Mouse (Mus musculus): ENCODE measurements around the gene Lman2l. TPM values are rescaled to one million over a fixed set of nuclear protein-coding genes. Genes with fewer than 3 reads are reported as not detected.
A peak's percentile ranks its signal among the peaks of the same experiment; 100 is the strongest.

Lman2l gene
- polyA plus RNA-seq, 1 experiment from 2014 or later: 34.6 TPM

DNA sequence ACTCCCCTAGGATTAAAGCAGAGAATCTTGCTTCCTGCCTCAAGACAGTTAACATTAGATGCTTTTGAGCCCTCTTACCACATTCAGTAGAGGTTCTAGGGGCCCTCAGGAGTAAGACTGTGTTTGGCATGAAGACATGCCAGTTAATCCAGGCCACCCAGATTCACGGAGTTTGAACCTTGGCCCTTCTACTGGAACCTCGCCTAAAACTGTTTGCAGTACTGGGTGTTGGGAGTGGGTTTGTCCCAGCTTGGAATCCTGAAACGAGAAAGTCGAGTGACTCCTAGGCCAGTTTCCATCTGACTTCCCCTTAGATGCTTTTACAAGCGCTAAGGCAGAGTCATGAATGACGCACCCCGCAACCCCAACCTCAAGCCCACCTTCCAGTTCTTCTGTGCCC lies 31.4 kb upstream of the Lman2l start:
- POLR2A ChIA-PET: no interaction called here
- no peak for DNase-seq (ENCODE audit: low read depth, low spot score)
- CTCF ChIA-PET: interaction anchor here (1.2 kb wide), 1 partner anchor 16 kb away, joined by 3 read pairs; no protein-coding TSS in a partner anchor
- ATAC-seq: no peak
- in situ Hi-C loops (cut with MboI; ENCODE audit: low pct_unique_long_range_greater_than_20kb): loop anchor here (10.0 kb wide), 1 partner anchor 112 kb away; the partner anchor contains the start of gene Kansl3
- H3K27me3 ChIP-seq: no peaks in the 10 kb centered on the region
- TF ChIP-seq CTCF (IDR thresholded peaks at IDR 0.05): no peak

DNA sequence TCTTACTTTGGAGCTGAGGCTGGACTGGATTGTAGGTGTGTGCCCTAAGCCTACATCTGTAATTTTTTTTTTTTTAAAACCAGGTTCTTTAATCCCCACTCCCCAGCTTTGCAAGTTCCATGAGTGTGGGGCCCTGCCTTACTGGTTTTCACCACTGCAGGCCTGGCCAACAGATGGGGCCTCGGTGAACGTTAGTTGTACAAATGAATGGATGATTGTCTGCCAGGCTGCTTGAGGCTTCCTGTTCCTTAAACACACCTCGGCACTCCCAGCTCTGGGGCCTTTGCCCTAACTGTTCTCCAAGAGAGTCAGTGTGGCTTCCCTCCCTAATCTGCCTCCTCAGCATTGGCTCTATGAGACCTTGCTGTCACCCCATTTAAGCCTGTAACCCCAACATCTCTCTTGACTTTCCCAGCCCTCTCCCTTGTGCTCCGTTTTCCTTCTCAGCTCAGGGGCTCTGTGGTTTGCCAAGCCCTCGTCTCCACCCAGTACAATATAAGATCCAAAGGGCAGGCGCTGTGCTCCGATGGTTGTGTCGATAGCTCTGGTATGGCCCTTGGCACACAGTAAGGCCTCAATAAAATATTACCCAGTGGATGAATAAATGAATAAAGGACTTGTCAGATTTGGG lies 30.5 kb upstream of the Lman2l start:
- H3K27me3 ChIP-seq: no peaks in the 10 kb centered on the region
- in situ Hi-C loops (cut with MboI; ENCODE audit: low pct_unique_long_range_greater_than_20kb): loop anchor here (10.0 kb wide), 1 partner anchor 111 kb away; the partner anchor contains the start of gene Kansl3
- TF ChIP-seq CTCF (IDR thresholded peaks at IDR 0.05): no peak
- ChIA-PET POLR2A (no interaction called here), CTCF (interaction anchor here (1.2 kb wide), 1 partner anchor 17 kb away, joined by 3 read pairs; no protein-coding TSS in a partner anchor)
- ATAC-seq: no peak
- no peak for DNase-seq (ENCODE audit: low read depth, low spot score)

DNA sequence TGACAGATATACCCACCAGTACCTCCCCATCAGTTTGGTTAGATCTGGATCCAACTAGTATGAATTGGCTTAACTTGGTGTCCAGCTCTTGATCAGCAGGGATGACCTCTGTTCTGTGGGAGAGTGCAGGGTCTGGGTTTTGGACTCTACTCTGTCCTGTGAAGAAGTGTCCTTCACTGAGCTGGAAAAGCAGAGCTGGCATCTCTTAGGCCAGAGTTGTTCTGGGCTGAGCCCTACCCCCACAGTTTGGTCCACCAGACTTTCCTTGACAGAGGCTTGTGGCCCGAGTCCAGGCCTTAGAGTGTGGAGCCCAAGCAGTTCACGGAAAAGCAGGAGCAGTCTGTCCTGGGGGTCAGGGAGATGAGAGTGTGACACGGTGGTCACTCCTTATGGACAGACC lies 29.6 kb upstream of the Lman2l start:
- no peaks in the 10 kb centered on the region for H3K27me3 ChIP-seq
- ATAC-seq (no peak), DNase-seq (ENCODE audit: low read depth, low spot score) (no peak)
- no peak for TF ChIP-seq CTCF (IDR thresholded peaks at IDR 0.05)
- in situ Hi-C loops (cut with MboI; ENCODE audit: low pct_unique_long_range_greater_than_20kb): loop anchor here (10.0 kb wide), 1 partner anchor 110 kb away; the partner anchor contains the start of gene Kansl3
- ChIA-PET CTCF (interaction anchor here (1.0 to 1.4 kb wide), 3 partner anchors 22 to 151 kb away, joined by 3 to 5 read pairs (median 5); no protein-coding TSS in a partner anchor), POLR2A (no interaction called here)

DNA sequence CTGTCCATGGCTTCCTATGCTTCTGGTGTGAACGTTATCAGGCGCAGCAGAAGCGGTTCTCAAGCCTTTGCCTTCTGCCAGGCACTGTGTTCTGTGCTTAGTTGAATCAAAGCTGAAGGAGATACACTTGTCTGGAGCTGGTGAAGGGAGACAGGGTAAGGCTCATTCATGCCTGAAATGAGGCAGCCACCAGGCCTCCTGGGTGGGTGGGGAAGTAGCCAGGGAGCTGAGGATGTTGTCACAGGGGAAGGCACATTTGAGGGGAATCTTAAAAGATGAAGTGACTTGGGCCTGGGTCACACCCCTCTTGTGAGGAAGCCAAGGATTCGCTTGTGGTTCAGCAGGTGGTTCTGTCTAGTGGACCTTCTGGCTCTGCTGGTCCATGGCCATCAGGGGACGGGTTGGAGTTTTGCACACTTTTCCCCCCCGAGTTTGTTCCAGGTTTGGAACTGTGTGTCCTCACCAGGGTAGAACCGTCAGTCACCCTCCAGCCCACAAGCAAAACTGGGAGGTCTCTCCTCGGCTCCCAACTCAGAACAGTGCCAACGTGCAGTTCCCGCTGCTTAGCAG lies 28.2 kb upstream of the Lman2l start:
- DNase-seq (ENCODE audit: low read depth, low spot score): no peak
- no peak for TF ChIP-seq CTCF (IDR thresholded peaks at IDR 0.05)
- no peak for ATAC-seq
- CTCF ChIA-PET: interaction anchor here (0.7 to 1.8 kb wide), 8 partner anchors 9 to 163 kb away, joined by 3 to 8 read pairs (median 5); no protein-coding TSS in a partner anchor
- POLR2A ChIA-PET: interaction anchor here (1.4 kb wide), 1 partner anchor 16 kb away, joined by 5 read pairs; no protein-coding TSS in a partner anchor
- in situ Hi-C loops (cut with MboI; ENCODE audit: low pct_unique_long_range_greater_than_20kb): loop anchor here (10.0 kb wide), 1 partner anchor 108 kb away; the partner anchor contains the start of gene Kansl3
- H3K27me3 ChIP-seq: no peaks in the 10 kb centered on the region

DNA sequence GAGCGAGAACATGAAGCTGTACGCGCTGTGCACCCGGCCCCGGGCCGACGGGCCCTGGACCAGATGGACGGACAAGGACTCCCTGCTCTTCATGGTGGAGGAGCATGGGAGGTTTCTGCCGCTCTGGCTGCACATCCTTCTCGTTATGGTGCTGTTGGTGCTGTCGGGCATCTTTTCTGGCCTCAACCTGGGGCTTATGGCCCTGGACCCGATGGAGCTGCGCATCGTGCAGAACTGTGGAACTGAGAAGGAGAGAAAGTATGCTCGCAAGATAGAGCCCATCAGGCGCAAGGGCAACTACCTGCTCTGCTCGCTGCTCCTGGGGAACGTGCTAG lies 27.0 kb upstream of the Lman2l start:
- in situ Hi-C loops (cut with MboI; ENCODE audit: low pct_unique_long_range_greater_than_20kb): loop anchor here (10.0 kb wide), 1 partner anchor 107 kb away; the partner anchor contains the start of gene Kansl3
- POLR2A ChIA-PET: no interaction called here
- CTCF ChIA-PET: interaction anchor here (0.8 to 1.8 kb wide), 6 partner anchors 10 to 162 kb away, joined by 3 to 5 read pairs (median 3); no protein-coding TSS in a partner anchor

DNA sequence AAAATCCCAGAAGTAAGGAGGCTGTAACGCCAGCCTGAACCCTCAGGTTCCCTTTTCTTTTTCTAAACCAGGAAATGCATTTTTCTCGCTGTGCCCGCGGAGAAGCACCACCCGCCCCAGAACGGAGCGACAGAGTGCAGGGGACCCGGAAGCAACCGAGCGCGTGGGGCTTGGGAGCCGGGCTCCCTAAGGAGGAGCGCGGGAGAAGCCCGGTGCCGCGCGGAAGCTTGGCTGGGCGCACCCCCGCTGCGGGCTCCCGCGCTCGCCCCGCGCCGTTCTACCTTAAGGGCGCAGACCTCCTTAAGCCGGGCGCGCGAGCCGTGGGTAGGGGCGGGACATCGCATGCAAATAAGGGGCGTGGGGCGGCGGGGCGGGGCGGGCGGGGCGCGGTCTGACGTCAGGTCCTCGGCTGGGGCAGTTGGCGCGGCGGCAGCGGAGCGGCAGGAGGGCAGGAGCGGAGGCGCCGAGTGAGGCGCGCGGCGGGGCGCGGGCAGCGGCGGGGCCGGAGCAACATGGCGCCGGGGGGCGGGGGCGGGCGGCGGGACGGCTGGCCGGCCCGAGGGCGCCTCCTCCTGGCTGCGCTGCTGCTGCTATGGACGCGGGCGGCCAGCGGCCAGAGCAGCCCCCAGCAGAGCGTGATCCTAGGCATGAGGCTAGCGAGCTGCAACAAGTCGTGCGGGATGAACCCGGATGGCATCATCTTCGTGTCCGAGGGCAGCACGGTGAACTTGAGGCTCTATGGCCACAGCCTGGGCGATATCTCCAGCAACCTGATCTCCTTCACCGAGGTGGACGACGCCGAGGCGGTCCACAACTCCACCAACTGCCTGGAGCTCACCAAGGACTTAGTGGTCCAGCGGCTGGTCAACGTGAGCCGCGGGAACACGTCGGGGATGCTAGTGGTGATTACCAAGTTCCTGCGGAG lies 26.4 kb upstream of the Lman2l start, which contains the start of gene Cnnm4:
Cnnm4 (plus strand) TSS at position 440 of the 925 bp plus-strand sequence.
- ChIA-PET CTCF (interaction anchor here (0.8 to 1.5 kb wide), 4 partner anchors 12 to 138 kb away, joined by 3 read pairs; no protein-coding TSS in a partner anchor), POLR2A (no interaction called here)
- no peak for TF ChIP-seq CTCF (IDR thresholded peaks at IDR 0.05)
- in situ Hi-C loops (cut with MboI; ENCODE audit: low pct_unique_long_range_greater_than_20kb): loop anchor here (10.0 kb wide), 1 partner anchor 107 kb away; the partner anchor contains the start of gene Kansl3
- no peaks in the 10 kb centered on the region for H3K27me3 ChIP-seq
- DNase-seq (ENCODE audit: low read depth, low spot score) (no peak), ATAC-seq (peak; percentile 87)

More for the DNA sequence above, 27.0 kb upstream of the Lman2l start:
- DNase-seq (ENCODE audit: low read depth, low spot score): no peak
- no peaks in the 10 kb centered on the region for H3K27me3 ChIP-seq
- peak; percentile 4 for ATAC-seq
- TF ChIP-seq CTCF (IDR thresholded peaks at IDR 0.05): no peak

DNA sequence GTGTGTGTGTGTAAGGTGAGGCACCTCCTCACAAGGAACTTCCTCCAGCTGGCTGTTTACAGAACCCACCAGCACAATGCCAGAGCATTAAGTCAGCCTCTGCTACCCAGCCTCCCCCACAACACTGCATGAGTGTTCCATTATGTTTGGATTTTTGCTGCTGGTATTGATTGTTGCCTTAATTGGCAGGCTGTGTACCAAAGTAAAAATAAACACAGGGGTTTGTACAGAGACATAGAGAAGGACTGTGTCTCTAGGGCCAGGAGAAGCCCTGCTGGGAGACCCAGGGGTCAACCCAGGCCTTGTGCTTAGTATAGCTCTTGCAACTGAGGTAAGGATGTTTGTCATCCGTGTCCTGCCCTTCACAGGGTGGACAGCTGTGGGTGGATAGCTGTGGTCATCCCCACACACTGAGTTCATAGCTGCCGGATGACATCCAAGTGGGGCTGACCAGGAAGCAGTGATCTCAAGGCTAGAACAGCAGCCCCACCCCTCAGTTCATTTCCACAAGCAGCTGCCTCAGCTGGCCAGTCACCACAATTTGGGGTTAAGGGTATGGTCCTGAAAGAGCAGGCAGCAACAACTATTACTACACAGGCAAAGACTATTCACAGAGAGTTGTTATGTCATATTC lies 24.9 kb upstream of the Lman2l start:
- ChIA-PET CTCF (interaction anchor here (1.1 kb wide), 1 partner anchor 11 kb away, joined by 4 read pairs; no protein-coding TSS in a partner anchor), POLR2A (no interaction called here)
- H3K27me3 ChIP-seq: no peaks in the 10 kb centered on the region
- in situ Hi-C loops (cut with MboI; ENCODE audit: low pct_unique_long_range_greater_than_20kb): loop anchor here (10.0 kb wide), 1 partner anchor 105 kb away; the partner anchor contains the start of gene Kansl3
- TF ChIP-seq CTCF (IDR thresholded peaks at IDR 0.05): no peak
- DNase-seq (ENCODE audit: low read depth, low spot score) (no peak), ATAC-seq (no peak)

DNA sequence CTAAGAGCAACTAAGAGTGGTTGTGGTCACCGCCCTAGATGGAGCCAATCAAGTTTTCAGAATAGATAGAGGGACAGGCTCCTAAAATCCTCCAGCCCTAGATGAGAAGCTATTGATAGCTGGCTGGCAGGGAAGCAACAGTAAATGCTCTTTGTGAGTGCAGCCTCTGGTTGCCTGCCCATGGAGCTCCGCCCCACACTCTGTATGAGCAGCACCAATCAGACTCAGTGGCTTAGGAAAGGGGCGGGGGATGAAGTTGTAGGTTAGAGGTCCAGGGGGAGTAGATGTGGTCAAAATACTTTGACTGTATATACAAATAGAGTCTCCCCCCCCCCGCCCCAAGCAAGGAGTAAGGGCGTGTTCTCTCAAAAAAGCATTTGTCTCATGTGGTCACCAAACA lies 22.4 kb upstream of the Lman2l start:
- no peak for DNase-seq (ENCODE audit: low read depth, low spot score)
- CTCF ChIA-PET: no interaction called here
- no peak for TF ChIP-seq CTCF (IDR thresholded peaks at IDR 0.05)
- POLR2A ChIA-PET: no interaction called here
- no peak for ATAC-seq
- H3K27me3 ChIP-seq: no peaks in the 10 kb centered on the region
- in situ Hi-C loops (cut with MboI; ENCODE audit: low pct_unique_long_range_greater_than_20kb): no loop called here

DNA sequence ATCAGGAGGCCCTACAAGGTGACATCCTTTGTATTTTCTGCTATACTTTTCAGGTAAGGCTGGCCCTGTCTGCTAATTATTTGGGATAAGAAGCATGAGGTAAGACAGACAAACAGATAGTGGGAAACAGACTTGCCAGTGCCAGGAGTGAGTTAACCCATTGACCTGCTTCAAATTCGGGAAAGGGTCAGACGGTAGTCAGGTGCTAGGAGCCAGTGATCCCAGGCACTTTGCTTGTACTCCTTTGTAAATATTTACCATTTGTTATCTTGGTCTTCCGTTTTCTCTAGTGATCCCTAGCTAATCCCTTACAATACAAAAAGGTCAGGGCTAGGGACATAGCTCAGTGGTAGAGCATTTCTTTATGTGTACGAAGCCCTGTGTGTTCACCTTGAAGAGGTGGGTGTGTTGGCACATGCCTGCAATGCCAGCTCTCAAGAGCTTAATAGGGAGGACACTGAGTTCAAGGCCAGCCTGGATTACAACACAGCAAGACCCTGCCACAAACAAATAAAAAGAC lies 20.6 kb upstream of the Lman2l start:
- CTCF ChIA-PET: no interaction called here
- POLR2A ChIA-PET: no interaction called here
- DNase-seq (ENCODE audit: low read depth, low spot score) (no peak), ATAC-seq (no peak)
- in situ Hi-C loops (cut with MboI; ENCODE audit: low pct_unique_long_range_greater_than_20kb): no loop called here
- H3K27me3 ChIP-seq: no peaks in the 10 kb centered on the region
- TF ChIP-seq CTCF (IDR thresholded peaks at IDR 0.05): no peak
